Mouse (Mus musculus): ENCODE results near the gene Rere. TPM values are rescaled to one million over a fixed set of nuclear protein-coding genes. Genes with fewer than 3 reads are reported as not detected.

The Rere gene
- total RNA-seq, 2 experiments from 2014 or later, result 84.7 to 103 TPM

DNA sequence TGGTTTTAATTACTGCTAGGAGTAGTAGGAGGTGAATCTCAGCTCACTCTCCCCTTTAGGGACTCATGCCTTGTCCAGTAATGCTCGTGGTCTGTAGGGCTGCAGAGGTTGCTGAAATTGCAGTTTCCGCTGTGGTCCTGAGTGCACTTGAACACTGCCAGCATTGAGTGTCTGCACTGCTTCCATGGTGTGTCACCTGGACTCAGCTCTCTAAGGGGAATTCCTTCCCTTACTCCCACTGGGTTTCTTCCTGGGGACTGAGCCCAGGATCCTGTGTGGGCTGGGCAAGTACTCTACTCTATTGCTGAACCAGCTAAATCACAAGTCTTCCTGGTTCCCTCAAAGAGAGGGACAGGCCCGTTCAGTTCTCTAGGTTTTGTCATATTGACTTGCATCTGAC is 166.1 kb downstream of the Rere start:
- intact Hi-C loops (cut with DNase I), result no loop called here
- DNase-seq (ENCODE audit: low spot score in 2 of 2), result no peak

DNA sequence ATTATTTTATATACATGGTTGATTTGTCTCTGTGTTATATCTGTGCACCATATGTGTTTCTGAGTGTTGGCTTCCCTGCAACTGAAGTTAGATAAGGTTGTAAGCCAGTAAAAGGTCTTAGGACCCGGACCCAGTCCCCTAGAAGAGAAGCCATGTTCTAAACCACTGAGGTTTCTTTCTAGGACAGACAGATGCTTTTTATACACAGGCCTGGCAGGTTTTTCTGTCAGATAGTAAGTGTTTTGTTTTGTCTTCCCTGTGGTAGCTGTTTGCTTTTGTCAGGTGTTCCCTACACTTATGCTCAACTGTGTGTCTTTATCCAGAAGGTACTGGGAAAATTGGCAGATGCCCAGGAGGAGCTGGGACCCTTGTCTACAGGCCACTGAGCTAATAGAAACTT is 167.0 kb downstream of the Rere start:
- intact Hi-C loops (cut with DNase I), result no loop called here
- no peak for DNase-seq (ENCODE audit: low spot score in 2 of 2)

DNA sequence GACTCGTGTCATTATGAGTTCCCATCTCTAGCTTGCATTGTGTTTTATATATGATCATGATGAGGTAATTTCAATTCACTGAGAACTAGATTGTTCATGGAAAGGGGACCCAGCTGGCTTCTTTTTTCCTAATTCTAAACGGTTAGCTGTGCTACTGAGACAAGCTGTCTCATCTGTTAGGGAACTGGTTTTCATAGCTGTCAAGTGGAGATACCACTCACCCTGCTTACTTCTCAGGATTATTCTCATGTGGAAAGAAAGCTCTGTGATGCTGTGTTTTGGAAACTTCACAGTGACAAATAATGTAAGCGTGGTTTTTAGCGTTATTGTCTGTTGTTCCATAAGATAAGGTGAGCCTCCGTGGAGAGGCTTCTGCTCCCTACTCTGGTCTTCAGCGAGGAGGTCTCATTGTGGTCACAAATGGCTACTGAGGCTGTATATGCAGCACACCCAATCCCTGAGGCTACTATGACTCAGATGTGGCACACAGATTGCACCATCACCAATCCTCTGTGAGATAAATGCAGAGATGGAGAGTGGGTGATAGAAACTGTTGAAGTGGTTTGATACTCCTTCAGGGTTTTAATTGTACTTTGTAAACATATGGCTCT is 168.7 kb downstream of the Rere start:
- intact Hi-C loops (cut with DNase I), result no loop called here
- DNase-seq (ENCODE audit: low spot score in 2 of 2), result peak in 1 of 2 experiments; percentile 41

GRCm38 (mm10) chr4:150452155-150452847 is 170.9 kb downstream of the Rere start:
- no peak for DNase-seq (ENCODE audit: low spot score in 2 of 2)
- intact Hi-C loops (cut with DNase I), result no loop called here

DNA sequence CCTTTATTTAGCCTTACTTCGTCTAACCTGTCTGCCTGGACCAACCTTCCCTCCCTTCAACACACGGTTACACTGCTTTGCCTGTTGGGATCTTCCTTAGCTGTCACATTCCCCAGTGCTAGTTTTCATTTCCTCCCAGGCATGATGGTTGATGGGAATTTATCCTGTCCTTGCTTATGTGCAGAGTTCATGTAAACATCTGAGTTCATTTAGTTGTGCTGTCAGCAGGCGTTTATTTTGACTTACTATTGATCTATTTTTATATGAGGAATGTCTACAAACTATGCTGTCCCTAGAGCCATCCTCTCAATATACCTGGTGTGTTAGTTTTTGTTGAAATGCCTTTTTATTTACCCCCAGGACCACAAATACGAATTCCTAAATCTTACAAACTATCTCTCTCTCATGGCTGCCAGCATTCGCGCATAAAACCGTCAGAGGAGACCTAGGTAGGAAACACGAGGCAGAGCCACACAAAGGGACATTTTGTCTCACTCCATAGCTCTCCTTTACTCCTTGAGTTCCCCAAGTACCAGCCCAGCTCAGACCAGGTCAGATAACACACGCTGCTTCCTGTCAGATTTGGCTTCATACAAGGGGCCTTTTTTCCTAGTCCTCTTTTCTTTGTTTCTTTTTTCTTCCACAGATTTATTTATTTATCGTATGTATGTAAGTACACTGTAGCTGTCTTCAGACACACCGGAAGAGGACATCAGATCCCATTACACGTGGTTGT is 173.3 kb downstream of the Rere start:
- no peak for DNase-seq (ENCODE audit: low spot score in 2 of 2)
- intact Hi-C loops (cut with DNase I), result no loop called here

DNA sequence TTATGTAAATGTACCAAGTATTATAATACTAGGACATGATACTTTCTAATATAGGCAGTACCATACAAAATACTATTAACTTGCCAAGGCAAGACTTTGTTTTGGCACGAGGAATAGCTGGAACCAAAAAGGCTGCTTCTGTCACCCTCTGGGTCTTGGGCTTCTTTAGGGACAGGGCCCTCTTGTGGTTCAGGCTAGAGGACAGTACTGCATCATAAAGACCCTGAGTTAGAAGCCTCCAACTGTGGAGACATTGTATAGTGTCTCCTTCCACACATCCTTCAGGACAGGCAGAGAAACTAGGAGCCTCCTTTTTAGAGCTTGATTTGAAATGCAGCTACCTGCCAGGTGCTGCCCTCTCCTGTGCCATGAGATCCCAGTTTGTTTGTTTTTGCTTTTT is 174.3 kb downstream of the Rere start:
- intact Hi-C loops (cut with DNase I), result no loop called here
- no peak for DNase-seq (ENCODE audit: low spot score in 2 of 2)

DNA sequence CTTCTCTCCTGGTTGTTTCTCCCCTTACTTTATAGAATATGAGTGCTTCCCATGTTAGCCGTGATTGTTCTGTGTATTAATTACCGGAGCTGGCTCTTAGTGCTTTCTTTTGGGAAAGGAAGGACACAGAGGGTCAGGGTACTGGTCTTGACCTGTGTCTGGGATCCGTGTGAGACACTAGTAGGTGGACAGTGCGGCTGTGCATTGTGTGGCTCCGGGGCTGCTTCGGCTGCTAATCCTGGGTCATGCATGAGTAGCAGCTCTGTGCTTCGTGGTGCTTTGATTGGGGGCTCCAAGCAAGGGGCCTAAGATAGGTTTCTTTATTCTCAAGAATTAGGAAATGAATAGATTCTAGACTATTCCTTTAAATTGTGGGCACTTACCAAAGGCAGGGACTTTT is 175.0 kb downstream of the Rere start:
- intact Hi-C loops (cut with DNase I), result no loop called here
- DNase-seq (ENCODE audit: low spot score in 2 of 2), result no peak

DNA sequence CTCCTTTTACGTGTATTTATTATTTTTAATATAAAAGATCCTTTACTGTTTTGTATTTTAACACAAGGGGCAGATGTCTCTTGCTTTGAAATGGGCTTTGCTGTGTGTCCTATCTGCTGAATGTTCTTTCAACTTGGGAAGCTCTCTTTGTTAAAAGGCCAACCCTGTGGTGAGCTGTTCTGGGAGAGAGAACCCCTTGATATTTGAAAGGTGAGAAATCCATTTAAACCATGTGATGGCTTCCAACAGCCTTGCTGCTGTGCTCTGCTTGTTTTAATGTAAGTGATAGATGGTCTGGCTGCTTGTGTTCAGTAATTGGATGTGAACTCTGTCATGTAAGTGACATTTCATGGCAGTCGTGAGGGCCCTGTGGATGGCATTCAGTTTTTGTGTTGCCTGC is 175.4 kb downstream of the Rere start:
- intact Hi-C loops (cut with DNase I), result no loop called here

DNA sequence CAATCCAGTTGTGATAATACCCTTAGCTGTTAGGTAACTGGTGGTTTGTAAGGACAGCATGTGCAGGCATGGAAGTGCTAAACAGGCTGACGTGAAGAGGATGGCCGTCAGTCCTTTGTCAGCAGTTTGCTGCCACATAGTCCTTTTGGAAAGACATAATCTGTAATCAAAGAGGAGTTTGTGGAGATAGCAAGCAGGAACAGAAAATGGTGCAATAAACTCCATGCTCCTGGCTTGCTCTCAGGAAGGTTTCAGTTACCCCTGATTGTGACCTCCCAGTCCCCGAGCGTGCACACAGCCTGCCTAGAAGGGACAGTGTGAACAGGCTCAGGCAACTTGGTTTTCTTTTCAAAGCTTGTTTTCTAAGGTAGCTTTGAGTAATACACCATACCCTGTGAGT is 175.9 kb downstream of the Rere start:
- DNase-seq (ENCODE audit: low spot score in 2 of 2), result no peak
- intact Hi-C loops (cut with DNase I), result no loop called here

More for the DNA sequence above, 175.4 kb downstream of the Rere start:
- no peak for DNase-seq (ENCODE audit: low spot score in 2 of 2)

- DNase-seq (ENCODE audit: low spot score in 2 of 2), result no peak
- intact Hi-C loops (cut with DNase I), result no loop called here
Measured at GRCm38 (mm10) chr4:150457771-150458170, 176.3 kb downstream of the Rere start.

- intact Hi-C loops (cut with DNase I), result no loop called here
- no peak for DNase-seq (ENCODE audit: low spot score in 2 of 2)
Measured at GRCm38 (mm10) chr4:150459022-150459794, 177.8 kb downstream of the Rere start.

DNA sequence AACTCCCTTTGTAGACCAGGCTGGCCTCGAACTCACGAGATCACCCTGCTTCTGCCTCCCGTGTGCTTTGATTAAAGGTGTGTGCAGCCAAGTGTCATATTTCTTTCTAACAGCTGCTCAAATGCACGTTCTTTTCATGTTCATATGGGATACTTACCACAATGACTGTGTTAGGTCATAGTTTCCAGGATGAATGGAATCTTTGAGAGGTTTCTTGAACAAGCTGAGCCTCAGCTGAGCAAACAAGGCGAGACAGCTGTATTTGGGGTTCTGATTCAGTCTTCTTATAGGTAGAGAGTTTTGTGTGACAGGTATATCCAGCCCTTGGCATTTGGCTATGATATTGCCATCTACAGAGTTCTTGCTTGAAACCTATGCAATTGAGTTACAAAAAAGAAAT is 179.0 kb downstream of the Rere start:
- DNase-seq (ENCODE audit: low spot score in 2 of 2), result no peak

DNA sequence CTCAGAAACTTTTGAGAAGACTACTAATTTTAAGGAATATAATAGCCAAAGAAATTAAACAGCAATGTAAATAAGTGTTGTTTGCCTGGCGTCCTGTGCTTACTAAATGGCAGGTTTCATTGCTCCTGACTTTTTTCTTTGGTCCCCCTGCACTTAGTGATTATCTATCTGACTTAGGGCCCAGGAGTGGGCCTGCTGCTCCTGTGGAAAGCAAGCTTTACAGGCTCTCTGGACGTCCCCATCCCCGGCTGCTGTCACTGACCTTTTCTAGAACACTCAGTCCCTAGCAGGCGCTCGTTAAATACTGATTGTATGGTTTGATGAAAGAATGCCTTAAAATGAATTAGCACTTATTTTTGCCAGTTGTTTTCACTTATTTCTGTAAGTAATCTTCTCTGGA is 179.6 kb downstream of the Rere start:
- DNase-seq (ENCODE audit: low spot score in 2 of 2), result no peak
- intact Hi-C loops (cut with DNase I), result no loop called here

More for the DNA sequence above, 179.0 kb downstream of the Rere start:
- intact Hi-C loops (cut with DNase I), result no loop called here

DNA sequence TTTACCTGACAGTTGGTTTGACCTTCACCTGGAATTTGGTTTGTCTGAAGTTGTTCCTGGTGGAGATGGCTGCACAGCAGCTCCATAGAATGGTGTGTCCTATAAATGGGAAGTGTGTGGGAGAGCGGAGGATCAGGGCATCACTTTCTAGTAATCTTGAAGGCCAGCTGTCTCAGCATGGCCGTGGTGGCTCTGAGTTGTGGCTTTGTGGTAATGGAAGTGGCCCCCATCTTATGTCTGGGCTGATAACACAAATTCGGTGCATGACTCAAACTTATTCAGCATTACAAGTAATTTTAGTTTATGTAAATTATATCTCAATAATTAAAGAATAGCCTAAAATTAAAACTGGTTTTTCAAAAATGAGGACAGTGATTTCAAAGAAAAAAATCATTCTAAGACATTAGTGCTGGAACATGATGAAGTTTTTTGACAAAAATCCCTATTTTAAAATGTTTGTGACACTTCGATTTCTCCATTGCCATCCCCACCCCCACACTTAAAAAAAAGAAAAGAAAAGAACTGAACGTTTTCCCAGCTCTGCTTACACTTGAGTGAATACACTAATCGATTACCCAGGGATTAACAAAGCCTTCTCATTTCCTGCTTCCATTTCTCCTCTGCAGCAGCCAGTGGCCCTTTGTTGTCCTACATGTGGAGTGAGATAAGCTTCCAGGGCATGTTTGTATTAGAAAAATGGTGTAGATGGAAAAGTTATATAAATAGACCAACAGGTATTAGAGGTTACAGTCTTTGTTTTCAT is 180.2 kb downstream of the Rere start:
- intact Hi-C loops (cut with DNase I), result no loop called here
- DNase-seq (ENCODE audit: low spot score in 2 of 2), result no peak

GRCm38 (mm10) chr4:150462367-150462766 is 180.9 kb downstream of the Rere start:
- peak; percentile 58 to 70 for DNase-seq (ENCODE audit: low spot score in 2 of 2)
- intact Hi-C loops (cut with DNase I), result no loop called here

DNA sequence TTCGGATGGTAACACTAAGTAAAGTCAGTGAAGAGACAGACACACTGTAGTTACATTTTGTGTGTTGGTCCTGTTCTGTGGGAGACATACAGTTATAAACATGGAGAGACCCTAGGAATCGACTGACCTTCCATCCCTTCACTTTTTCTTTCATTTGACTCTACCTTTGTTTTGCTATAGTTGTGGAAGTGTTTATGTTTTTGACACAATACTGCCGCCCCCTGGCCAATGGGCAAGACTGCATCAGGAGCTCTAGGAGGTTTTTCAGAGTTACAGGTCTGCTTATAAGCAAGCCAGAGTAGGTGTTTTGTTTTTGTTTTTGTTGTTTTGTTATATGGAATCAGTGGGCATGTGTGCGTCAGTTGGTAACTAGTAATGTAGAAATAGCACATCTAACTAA is 184.3 kb downstream of the Rere start:
- DNase-seq (ENCODE audit: low spot score in 2 of 2), result peak; percentile 50 to 70
- intact Hi-C loops (cut with DNase I), result loop anchor here (1.0 to 5.0 kb wide), 2 partner anchors 118 to 208 kb away; no protein-coding TSS in a partner anchor

- DNase-seq (ENCODE audit: low spot score in 2 of 2), result no peak
- intact Hi-C loops (cut with DNase I), result loop anchor here (5.0 kb wide), 1 partner anchor 212 kb away; no protein-coding TSS in a partner anchor
Measured at GRCm38 (mm10) chr4:150469274-150469673, 187.8 kb downstream of the Rere start.

DNA sequence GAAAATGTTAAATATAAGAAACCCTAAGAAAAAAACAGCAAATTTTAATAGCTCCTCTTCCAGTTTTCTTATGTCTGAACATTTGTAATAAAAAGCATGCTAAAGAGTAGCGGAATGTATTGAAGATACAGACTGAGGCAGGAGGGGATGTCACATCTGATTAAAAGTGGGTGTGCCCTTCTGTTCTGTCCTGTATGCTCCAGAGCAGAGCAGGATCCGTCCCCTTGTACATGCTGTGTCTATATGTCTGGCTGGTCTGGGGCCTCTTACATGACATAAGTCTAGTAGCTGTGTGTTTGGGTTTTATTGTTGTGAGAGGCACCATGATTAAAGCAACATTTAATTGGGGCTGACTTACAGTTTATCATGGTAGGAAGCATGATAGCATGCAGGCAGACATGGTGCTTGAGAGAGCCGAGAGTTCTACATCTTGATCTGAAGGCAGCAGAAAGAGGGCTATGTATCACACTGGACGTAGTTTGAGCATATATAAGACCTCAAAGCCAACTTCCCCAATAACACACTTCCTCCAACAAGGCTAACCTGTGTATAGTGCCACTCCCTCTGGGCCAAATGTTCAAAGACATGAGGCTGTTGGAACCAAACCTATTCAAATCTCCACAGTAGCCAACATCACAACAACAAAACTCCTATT is 189.4 kb downstream of the Rere start:
- DNase-seq (ENCODE audit: low spot score in 2 of 2), result no peak
- intact Hi-C loops (cut with DNase I), result no loop called here
